Comparison of ENCODE assay signal across 8 mouse cellular contexts in genomic region chr16:55151726-55152125, GRCm38 (mm10).
DNase-seq lines count a peak whose midpoint lies in the region; ATAC-seq and TF ChIP-seq lines count a peak whose summit lies in the region.

No protein-coding gene starts in this region.

- CTCF ChIA-PET in Patski (lab: Charles Lee) = interaction anchor here (0.9 to 2.0 kb wide), 4 partner anchors 10 to 316 kb away, joined by 6 to 15 read pairs (median 8); no protein-coding TSS in a partner anchor

- no peaks in the 10 kb centered on the region for H3K36me3 ChIP-seq in forebrain, embryonic 13.5 days (ENCODE audit: poor library complexity, severe bottlenecking)
- H3K36me3 ChIP-seq in forebrain, embryonic 11.5 days (ENCODE audit: control insufficient read depth, insufficient read depth, low read length) = no peaks in the 10 kb centered on the region

- in situ Hi-C loops in Patski (cut with MboI; ENCODE audit: low pct_unique_long_range_greater_than_20kb) = loop anchor here (5.0 kb wide), 1 partner anchor 311 kb away; no protein-coding TSS in a partner anchor

- ATAC-seq in forebrain, embryonic 13.5 days = peak; percentile 59
- no peak for ATAC-seq in forebrain, embryonic 11.5 days (replicated peaks; ENCODE audit: low FRiP score)
- peak; percentile 73 for ATAC-seq in Patski
- peak; percentile 95 for ATAC-seq in granulocyte monocyte progenitor cell, adult 5-6 weeks (replicated peaks; ENCODE audit: poor library complexity, severe bottlenecking)
- ATAC-seq in monocyte, adult 5-6 weeks (replicated peaks; ENCODE audit: insufficient number of reproducible peaks, low FRiP score, low TSS enrichment, poor library complexity, severe bottlenecking) = no peak

- DNase-seq in forebrain, embryonic 11.5 days (ENCODE audit: low spot score) = no peak
- peak; percentile 12 for DNase-seq in Patski (ENCODE audit: low read depth, low spot score)
- DNase-seq in left cerebral cortex, adult 8-10 months (ENCODE audit: low spot score in 2 of 2) = peak; percentile 5 to 31
- DNase-seq in retina, embryonic 14.5 days (ENCODE audit: low spot score) = peak; percentile 63
- no peak for DNase-seq in spleen, adult 12 weeks (ENCODE audit: low spot score)

- H3K27me3 ChIP-seq in forebrain, embryonic 13.5 days = no peaks in the 10 kb centered on the region
- H3K27me3 ChIP-seq in forebrain, embryonic 11.5 days (ENCODE audit: control insufficient read depth, insufficient read depth, low read length) = no peaks in the 10 kb centered on the region
- H3K27me3 ChIP-seq in Patski = peaks cover 2% of the 10 kb centered on the region

- POLR2A ChIA-PET in Patski (lab: Charles Lee) = no interaction called here

- H3K4me2 ChIP-seq in forebrain, embryonic 13.5 days = no peak overlapping the region
- H3K4me2 ChIP-seq in forebrain, embryonic 11.5 days (ENCODE audit: low read depth, low read length, severe bottlenecking) = no peak overlapping the region

- TF ChIP-seq CTCF in Patski (IDR thresholded peaks at IDR 0.05) = peak; percentile 61

- no peaks in the 10 kb centered on the region for H3K4me1 ChIP-seq in forebrain, embryonic 13.5 days
- no peaks in the 10 kb centered on the region for H3K4me1 ChIP-seq in forebrain, embryonic 11.5 days (replicated peaks; ENCODE audit: control insufficient read depth, insufficient read depth, low read length)

- no peak overlapping the region for H3K4me3 ChIP-seq in forebrain, embryonic 13.5 days
- no peak overlapping the region for H3K4me3 ChIP-seq in forebrain, embryonic 11.5 days (ENCODE audit: low read depth, low read length)

- no peak overlapping the region for H3K27ac ChIP-seq in forebrain, embryonic 13.5 days
- H3K27ac ChIP-seq in forebrain, embryonic 11.5 days (ENCODE audit: low read depth, low read length) = no peak overlapping the region

- no peaks in the 10 kb centered on the region for H3K9me3 ChIP-seq in forebrain, embryonic 13.5 days (replicated peaks)
- no peaks in the 10 kb centered on the region for H3K9me3 ChIP-seq in forebrain, embryonic 11.5 days (ENCODE audit: control insufficient read depth, low read length)

- WGBS in forebrain, embryonic 13.5 days = 64% methylated on average over 4 of the region's 4 CpGs
- 55% methylated on average over 4 of the region's 4 CpGs for WGBS in forebrain, embryonic 11.5 days

- H3K9ac ChIP-seq in forebrain, embryonic 13.5 days = no peak overlapping the region
- H3K9ac ChIP-seq in forebrain, embryonic 11.5 days (ENCODE audit: low read length) = no peak overlapping the region

Comparison
In these comparisons a context has a peak if more than half of its experiments do, and no peak if none do; other contexts are left out.
1. ATAC-seq: peak in forebrain, embryonic 13.5 days (single experiment), Patski (single experiment) and granulocyte monocyte progenitor cell, adult 5-6 weeks (single experiment); none in forebrain, embryonic 11.5 days (single experiment) and monocyte, adult 5-6 weeks (single experiment).
2. DNase-seq: peak in Patski (single experiment), left cerebral cortex, adult 8-10 months (2 of 2) and retina, embryonic 14.5 days (single experiment); none in forebrain, embryonic 11.5 days (single experiment) and spleen, adult 12 weeks (single experiment).